Mouse (Mus musculus) kidney, adult 2 months (tissue): ENCODE results near the gene Vtcn1. TPM values are rescaled to one million over a fixed set of nuclear protein-coding genes. Genes with fewer than 3 reads are reported as not detected.

Source experiments
- DNase-seq: peaks from one replicate; pipeline ENCODE4 v3.0.0; 2021
- H3K27ac ChIP-seq: fragments of 200-500 bp; 2 replicates; pipeline ENCODE4 v1.5.1; 2012; ENCODE audit warnings: low read depth, low read length, control low read depth, inconsistent platforms; ENCODE audit not compliant: insufficient read depth
- H3K27me3 ChIP-seq: fragments of 200-500 bp; replicated peaks from 2 replicates; pipeline ENCODE4 v1.6.1; 2012; ENCODE audit warnings: mild to moderate bottlenecking, moderate library complexity, low read length, inconsistent platforms; ENCODE audit not compliant: control insufficient read depth, insufficient read depth
- H3K36me3 ChIP-seq: fragments of 200-500 bp; 2 replicates; pipeline ENCODE4 v1.6.1; 2012; ENCODE audit warnings: mild to moderate bottlenecking, moderate library complexity, low read length, inconsistent platforms; ENCODE audit not compliant: control insufficient read depth, insufficient read depth
- H3K4me1 ChIP-seq: fragments of 200-500 bp; 2 replicates; pipeline ENCODE4 v1.6.1; 2011; ENCODE audit warnings: low read length; ENCODE audit not compliant: control insufficient read depth, insufficient read depth
- H3K4me3 ChIP-seq: fragments of 200-500 bp; 2 replicates; pipeline ENCODE4 v1.5.1; 2011; ENCODE audit warnings: mild to moderate bottlenecking, low read depth, low read length, control low read depth; ENCODE audit not compliant: insufficient read depth
- CTCF ChIP-seq: fragments of 200-500 bp; conservative IDR thresholded peaks from 2 replicates; pipeline ENCODE4 v1.5.1; 2011; ENCODE audit warnings: low read depth, mild to moderate bottlenecking, control low read depth, low read length, moderate library complexity, mixed read lengths; ENCODE audit not compliant: insufficient read depth, insufficient read length
- POLR2A ChIP-seq: fragments of 200-500 bp; IDR thresholded peaks from one replicate; pipeline ENCODE4 v1.6.1; 2011; ENCODE audit warnings: low read depth, low read length, control low read depth
- WGBS: fragments of 180-500 bp; shearing (Covaris S2); methylation state at CpG from one replicate; pipeline ENCODE4 v1.1.7; 2018; 5-methylcytosine and 5-hydroxymethylcytosine counted together
- polyA plus RNA-seq: library from polyadenylated mRNA; depleted of rRNA; stranded (reverse); fragments of >200 nt; gene quantifications from 2 replicates; pipeline ENCODE4 v1.2.3, GENCODE M21; 2012

The Vtcn1 gene
- polyA plus RNA-seq, 1 experiment = 0.77 TPM

DNA sequence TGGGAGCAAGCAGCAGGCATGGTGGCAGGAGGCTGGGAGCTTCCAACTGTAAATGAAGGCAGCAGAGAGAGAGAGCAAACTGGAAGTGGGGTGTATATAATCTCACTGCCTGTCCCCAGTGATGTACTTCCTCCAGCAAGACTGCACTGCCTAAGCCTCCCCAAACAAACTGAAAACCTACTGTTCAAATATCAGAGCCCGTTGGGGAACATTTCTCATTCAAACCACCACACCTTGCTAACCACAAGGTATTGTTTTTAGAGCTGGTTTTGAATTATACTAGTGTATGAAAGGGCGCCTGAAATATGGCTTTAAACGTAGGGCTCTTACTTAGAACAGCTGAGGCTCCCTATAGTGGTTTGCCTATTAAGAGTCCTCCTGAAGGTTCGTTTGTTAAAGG, 6.5 kb upstream of the Vtcn1 start:
- no peak overlapping the region for H3K4me3 ChIP-seq
- H3K4me1 ChIP-seq = no peaks in the 10 kb centered on the region
- H3K27ac ChIP-seq = no peak overlapping the region
- DNase-seq = no peak
- 79% methylated on average over 4 of the region's 4 CpGs for WGBS
- no peak for TF ChIP-seq CTCF
- TF ChIP-seq POLR2A = no peak
- no peaks in the 10 kb centered on the region for H3K27me3 ChIP-seq
- no peaks in the 10 kb centered on the region for H3K36me3 ChIP-seq

DNA sequence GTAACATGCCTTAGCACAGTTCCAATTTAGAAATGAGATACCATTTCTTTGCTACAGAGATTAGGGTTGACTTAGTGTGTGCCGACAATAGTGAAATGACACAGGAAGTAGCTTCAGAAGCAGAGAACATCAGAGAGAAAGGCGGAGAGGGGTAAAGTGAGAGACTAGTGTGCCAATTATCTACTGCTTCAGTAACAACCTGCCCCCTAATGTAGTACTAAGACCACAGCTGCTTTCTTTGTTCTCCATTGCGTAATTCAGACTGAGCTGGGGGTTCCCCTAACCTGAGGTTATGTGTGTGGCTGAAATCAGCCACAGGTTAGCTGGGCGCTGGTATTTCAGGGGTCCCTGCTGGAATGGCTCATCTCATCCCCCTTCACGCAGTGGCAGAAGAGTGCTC, 5.7 kb upstream of the Vtcn1 start:
- H3K4me1 ChIP-seq = no peaks in the 10 kb centered on the region
- no peak overlapping the region for H3K4me3 ChIP-seq
- 93% methylated on average over 5 of the region's 5 CpGs for WGBS
- H3K27ac ChIP-seq = no peak overlapping the region
- no peaks in the 10 kb centered on the region for H3K27me3 ChIP-seq
- no peaks in the 10 kb centered on the region for H3K36me3 ChIP-seq
- DNase-seq = no peak
- TF ChIP-seq CTCF (no peak), POLR2A (no peak)

- no peak overlapping the region for H3K27ac ChIP-seq
- no peak for DNase-seq
- H3K4me1 ChIP-seq = no peaks in the 10 kb centered on the region
- no peak for TF ChIP-seq POLR2A
- TF ChIP-seq CTCF = no peak
- no peaks in the 10 kb centered on the region for H3K36me3 ChIP-seq
- no peaks in the 10 kb centered on the region for H3K27me3 ChIP-seq
- 57% methylated on average over 2 of the region's 2 CpGs for WGBS
- H3K4me3 ChIP-seq = no peak overlapping the region
Observed at GRCm38 (mm10) chr3:100820852-100821251, 4.4 kb upstream of the Vtcn1 start.

GRCm38 (mm10) chr3:100821276-100821675, 4.0 kb upstream of the Vtcn1 start:
- H3K36me3 ChIP-seq = no peaks in the 10 kb centered on the region
- 54% methylated on average over 2 of the region's 2 CpGs for WGBS
- no peak overlapping the region for H3K4me3 ChIP-seq
- H3K4me1 ChIP-seq = no peaks in the 10 kb centered on the region
- TF ChIP-seq POLR2A = no peak
- TF ChIP-seq CTCF = peak; percentile 35
- no peak for DNase-seq
- no peaks in the 10 kb centered on the region for H3K27me3 ChIP-seq
- no peak overlapping the region for H3K27ac ChIP-seq

DNA sequence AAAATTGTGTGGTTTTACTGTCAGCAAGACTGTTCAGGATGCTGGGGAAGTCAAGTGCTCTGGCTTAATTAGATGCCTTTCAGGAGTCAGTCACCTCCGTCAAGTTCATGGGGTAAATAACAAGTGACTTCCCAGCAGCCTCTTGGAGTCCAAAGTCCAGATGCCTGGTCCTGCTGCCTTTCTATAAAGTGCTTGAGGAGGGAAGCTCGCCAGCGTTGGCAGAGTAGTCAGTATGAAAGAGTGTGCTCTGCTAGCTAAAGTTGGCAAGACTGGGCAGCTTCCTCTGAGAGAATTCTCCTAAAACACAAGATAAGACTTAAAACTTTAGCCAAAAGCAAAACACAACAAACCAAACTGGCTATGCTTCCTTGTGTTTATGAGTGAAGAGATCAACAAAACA, 18.5 kb downstream of the Vtcn1 start:
- H3K4me1 ChIP-seq = peaks cover 5% of the 10 kb centered on the region; the same call in 1 of the 2 replicates
- 47% methylated on average over 3 of the region's 3 CpGs for WGBS
- H3K4me3 ChIP-seq = no peak overlapping the region
- no peak overlapping the region for H3K27ac ChIP-seq
- peak; percentile 84 for DNase-seq
- TF ChIP-seq POLR2A = no peak
- no peak for TF ChIP-seq CTCF
- H3K36me3 ChIP-seq = no peaks in the 10 kb centered on the region
- H3K27me3 ChIP-seq = no peaks in the 10 kb centered on the region

DNA sequence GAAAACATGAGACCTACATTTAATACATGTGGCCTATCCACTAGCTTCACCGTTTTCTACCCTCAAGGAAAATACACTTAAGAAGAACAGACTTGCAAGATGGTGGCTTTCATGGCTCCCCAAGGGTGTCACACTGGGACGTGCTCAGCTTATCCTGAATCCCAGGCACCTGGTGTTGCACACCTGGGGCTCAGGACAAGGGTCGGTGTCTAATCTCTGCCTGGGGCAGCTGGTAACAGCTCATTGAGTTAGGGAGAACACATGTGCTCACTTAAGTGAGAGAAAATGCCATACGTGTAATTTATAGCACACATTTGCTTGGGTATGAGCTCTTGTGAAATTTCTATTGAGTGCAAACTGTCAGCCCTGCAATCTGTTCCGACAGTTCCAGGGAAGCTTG, 19.1 kb downstream of the Vtcn1 start:
- no peak overlapping the region; the same call in 1 of the 2 replicates for H3K27ac ChIP-seq
- H3K4me3 ChIP-seq = no peak overlapping the region
- no peak for DNase-seq
- H3K27me3 ChIP-seq = no peaks in the 10 kb centered on the region
- H3K4me1 ChIP-seq = peaks cover 5% of the 10 kb centered on the region; the same call in 1 of the 2 replicates
- TF ChIP-seq POLR2A = no peak
- no peak for TF ChIP-seq CTCF
- no peaks in the 10 kb centered on the region for H3K36me3 ChIP-seq
- 82% methylated on average over 5 of the region's 5 CpGs for WGBS

DNA sequence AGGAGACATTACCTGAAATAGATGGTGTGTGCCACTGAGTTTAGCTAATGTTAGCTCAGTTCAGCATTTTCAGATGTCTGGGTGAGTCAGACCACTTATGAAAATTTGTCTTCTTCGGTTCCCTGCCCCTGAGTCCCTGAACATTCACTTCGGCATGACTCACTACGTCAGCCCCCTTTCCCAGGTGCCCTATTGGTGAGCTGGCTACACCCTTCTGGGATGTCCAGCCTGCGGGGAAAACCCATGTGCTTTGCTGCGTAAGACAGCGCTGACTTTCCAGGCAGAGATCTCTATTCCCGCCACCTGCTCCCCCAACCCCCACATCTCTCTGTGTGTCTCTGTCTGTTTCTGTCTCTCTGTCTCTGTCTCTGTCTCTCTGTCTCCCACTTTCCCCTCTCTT, 23.1 kb downstream of the Vtcn1 start:
- peaks cover 5% of the 10 kb centered on the region; the same call in 1 of the 2 replicates for H3K4me1 ChIP-seq
- no peak for DNase-seq
- no peaks in the 10 kb centered on the region for H3K36me3 ChIP-seq
- H3K4me3 ChIP-seq = no peak overlapping the region
- WGBS = 87% methylated on average over 7 of the region's 7 CpGs
- TF ChIP-seq CTCF = no peak
- TF ChIP-seq POLR2A = no peak
- H3K27me3 ChIP-seq = no peaks in the 10 kb centered on the region
- H3K27ac ChIP-seq = no peak overlapping the region
